Mouse (Mus musculus) kidney, embryonic 14.5 days (tissue): ENCODE data around the gene Cep295nl. TPM values are rescaled to one million over a fixed set of nuclear protein-coding genes. Genes with fewer than 3 reads are reported as not detected.

Experiments used
- ATAC-seq: fragments of 200-750 bp; cut with Nextera tagmentation; 2 replicates; pipeline ENCODE4 v1.8.0; 2017; ENCODE audit warnings: moderate number of reproducible peaks, mild to moderate bottlenecking, moderate TSS enrichment, moderate library complexity; ENCODE audit not compliant: low FRiP score, low TSS enrichment
- H3K27ac ChIP-seq: fragments of 300-500 bp; sonication (generic); 2 replicates; pipeline ENCODE4 v1.5.1; 2014; ENCODE audit warnings: low read depth, mild to moderate bottlenecking, low read length, moderate library complexity, mixed read lengths
- H3K27me3 ChIP-seq: fragments of 300-500 bp; sonication (generic); 2 replicates; pipeline ENCODE4 v1.6.1; 2014; ENCODE audit warnings: mild to moderate bottlenecking, low read length; ENCODE audit not compliant: control insufficient read depth, insufficient read depth
- H3K36me3 ChIP-seq: fragments of 300-500 bp; sonication (generic); 2 replicates; pipeline ENCODE4 v1.6.1; 2014; ENCODE audit warnings: low read length, mixed read lengths; ENCODE audit not compliant: control insufficient read depth, insufficient read depth
- H3K4me1 ChIP-seq: fragments of 300-500 bp; sonication (generic); 2 replicates; pipeline ENCODE4 v1.6.1; 2014; ENCODE audit warnings: low read length, mixed read lengths; ENCODE audit not compliant: control insufficient read depth, insufficient read depth
- H3K4me2 ChIP-seq: fragments of 300-500 bp; sonication (generic); replicated peaks from 2 replicates; pipeline ENCODE4 v1.6.1; 2014; ENCODE audit warnings: low read depth, mild to moderate bottlenecking, low read length
- H3K4me3 ChIP-seq: fragments of 300-500 bp; sonication (generic); 2 replicates; pipeline ENCODE4 v1.5.1; 2014; ENCODE audit warnings: mild to moderate bottlenecking, low read length
- H3K9ac ChIP-seq: fragments of 300-500 bp; sonication (generic); 2 replicates; pipeline ENCODE4 v1.6.1; 2014; ENCODE audit warnings: low read depth, mild to moderate bottlenecking, low read length, moderate library complexity
- H3K9me3 ChIP-seq: fragments of 300-500 bp; sonication (generic); 2 replicates; pipeline ENCODE4 v1.6.1; 2016; ENCODE audit warnings: low read length; ENCODE audit not compliant: control insufficient read depth
- WGBS: fragments of 180-500 bp; shearing (Covaris S2); extraction: QIAGEN DNeasy Blood & Tissue Kit; methylation state at CpG from one replicate; pipeline ENCODE4 v1.1.7; 2014; 5-methylcytosine and 5-hydroxymethylcytosine counted together
- polyA plus RNA-seq: library from polyadenylated mRNA; unstranded; fragments of >200 nt; fragmentation: Nextera tagmentation; extraction: Ambion mirVana; gene quantifications from 2 replicates; pipeline ENCODE4 v1.2.1, GENCODE M21; 2014

The Cep295nl gene
- polyA plus RNA-seq, 1 experiment from 2014 or later, result 0.42 TPM

- H3K36me3 ChIP-seq, result peaks cover 2% of the 10 kb centered on the region; the same call in 1 of the 2 replicates
- H3K9ac ChIP-seq, result no peak overlapping the region; the same call in 1 of the 2 replicates
- H3K27ac ChIP-seq, result peak overlapping the region; percentile 61; the same call in 1 of the 2 replicates
- WGBS, result 42% methylated on average over 3 of the region's 3 CpGs
- H3K27me3 ChIP-seq, result no peaks in the 10 kb centered on the region
- H3K4me1 ChIP-seq, result peaks cover 38% of the 10 kb centered on the region
- ATAC-seq, result no peak; the same call in 1 of the 2 replicates
- H3K9me3 ChIP-seq, result no peaks in the 10 kb centered on the region
- H3K4me3 ChIP-seq, result no peak overlapping the region
- H3K4me2 ChIP-seq, result no peak overlapping the region
Observed at GRCm38 (mm10) chr11:118348419-118348818, 6.1 kb upstream of the Cep295nl start.

DNA sequence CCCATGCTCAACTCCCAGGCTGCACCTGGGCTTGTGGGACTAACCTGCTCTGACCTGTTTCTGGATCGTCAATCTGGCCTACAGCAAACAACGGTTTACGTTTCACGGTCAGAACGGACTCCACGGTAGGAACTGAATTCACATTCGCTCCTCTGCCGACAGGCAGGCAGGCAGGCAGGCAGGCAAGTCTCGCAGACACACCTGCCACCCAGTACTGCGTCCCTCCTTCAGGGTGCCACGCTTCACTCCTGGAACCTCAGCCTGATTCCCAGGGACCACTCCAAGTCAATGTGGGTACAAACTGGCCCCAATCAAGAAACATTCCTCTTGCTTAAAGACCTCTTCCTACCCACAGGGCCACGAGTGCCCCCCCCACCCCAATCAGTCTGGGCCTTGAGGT lies 5.6 kb upstream of the Cep295nl start:
- H3K4me3 ChIP-seq, result no peak overlapping the region
- 63% methylated on average over 12 of the region's 12 CpGs for WGBS
- H3K4me2 ChIP-seq, result no peak overlapping the region
- no peak overlapping the region for H3K27ac ChIP-seq
- H3K9me3 ChIP-seq, result no peaks in the 10 kb centered on the region
- H3K27me3 ChIP-seq, result no peaks in the 10 kb centered on the region
- peaks cover 37% of the 10 kb centered on the region for H3K4me1 ChIP-seq
- ATAC-seq, result no peak
- no peak overlapping the region for H3K9ac ChIP-seq
- H3K36me3 ChIP-seq, result peaks cover 2% of the 10 kb centered on the region; the same call in 1 of the 2 replicates

GRCm38 (mm10) chr11:118347391-118347790 lies 5.1 kb upstream of the Cep295nl start:
- ATAC-seq, result no peak
- Histone ChIP-seq H3K27ac (no peak overlapping the region), H3K4me2 (no peak overlapping the region), H3K4me1 (peaks cover 42% of the 10 kb centered on the region), H3K4me3 (no peak overlapping the region), H3K9me3 (no peaks in the 10 kb centered on the region), H3K9ac (no peak overlapping the region), H3K27me3 (no peaks in the 10 kb centered on the region), H3K36me3 (peaks cover 2% of the 10 kb centered on the region; the same call in 1 of the 2 replicates)
- 91% methylated on average over 2 of the region's 2 CpGs for WGBS

DNA sequence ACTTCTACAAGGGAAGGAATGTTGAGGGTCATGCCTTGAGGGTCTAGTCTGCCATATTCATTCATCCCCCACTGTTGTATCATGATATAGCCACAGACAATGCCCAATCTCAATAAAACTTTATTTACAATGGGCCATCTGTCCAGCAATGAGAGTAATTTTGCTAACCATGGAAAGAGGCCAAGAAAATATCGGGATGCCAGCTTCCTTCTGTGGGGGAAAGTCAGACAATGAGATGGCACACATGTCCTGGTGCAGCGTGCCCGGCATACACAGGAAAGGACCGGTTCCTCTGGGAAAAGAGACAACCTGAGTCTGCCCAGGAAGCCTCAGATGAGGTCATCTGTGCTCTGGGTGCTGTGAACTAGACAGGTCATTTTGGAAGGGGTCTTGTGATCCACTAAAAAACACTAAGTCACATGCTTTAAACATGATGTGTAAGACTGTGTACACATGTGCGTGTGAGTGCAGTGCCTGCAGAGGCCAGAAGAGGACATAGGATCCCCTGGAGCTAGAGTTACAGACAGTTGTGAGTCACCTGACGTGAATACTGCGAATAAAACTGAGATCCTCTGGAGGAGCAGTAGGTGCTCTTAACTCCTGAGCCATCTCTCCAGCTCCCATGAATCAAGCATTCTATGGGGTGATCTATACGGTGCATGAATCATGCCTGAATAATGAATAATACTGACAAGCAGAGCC lies 4.2 kb upstream of the Cep295nl start:
- H3K4me2 ChIP-seq, result no peak overlapping the region
- no peaks in the 10 kb centered on the region for H3K36me3 ChIP-seq
- no peak overlapping the region for H3K9ac ChIP-seq
- no peak overlapping the region for H3K27ac ChIP-seq
- H3K4me1 ChIP-seq, result peaks cover 48% of the 10 kb centered on the region
- no peak for ATAC-seq
- no peaks in the 10 kb centered on the region for H3K27me3 ChIP-seq
- H3K4me3 ChIP-seq, result no peak overlapping the region
- 87% methylated on average over 8 of the region's 8 CpGs for WGBS
- no peaks in the 10 kb centered on the region for H3K9me3 ChIP-seq

GRCm38 (mm10) chr11:118345693-118346092 lies 3.4 kb upstream of the Cep295nl start:
- H3K36me3 ChIP-seq, result no peaks in the 10 kb centered on the region
- H3K27me3 ChIP-seq, result no peaks in the 10 kb centered on the region
- no peaks in the 10 kb centered on the region for H3K9me3 ChIP-seq
- H3K4me2 ChIP-seq, result no peak overlapping the region
- 65% methylated on average over 4 of the region's 4 CpGs for WGBS
- H3K9ac ChIP-seq, result no peak overlapping the region
- H3K4me3 ChIP-seq, result no peak overlapping the region
- no peak overlapping the region for H3K27ac ChIP-seq
- no peak for ATAC-seq
- H3K4me1 ChIP-seq, result peaks cover 51% of the 10 kb centered on the region

GRCm38 (mm10) chr11:118343629-118344028 lies 1.3 kb upstream of the Cep295nl start:
- no peak for ATAC-seq
- 70% methylated on average over 2 of the region's 2 CpGs for WGBS
- H3K4me1 ChIP-seq, result peaks cover 40% of the 10 kb centered on the region
- peaks cover 5% of the 10 kb centered on the region; the same call in 1 of the 2 replicates for H3K36me3 ChIP-seq
- no peak overlapping the region for H3K4me2 ChIP-seq
- no peaks in the 10 kb centered on the region for H3K9me3 ChIP-seq
- no peaks in the 10 kb centered on the region for H3K27me3 ChIP-seq
- H3K27ac ChIP-seq, result no peak overlapping the region
- H3K9ac ChIP-seq, result no peak overlapping the region
- no peak overlapping the region for H3K4me3 ChIP-seq

GRCm38 (mm10) chr11:118337491-118338168 lies 4.7 kb downstream of the Cep295nl start:
- Histone ChIP-seq H3K36me3 (peaks cover 14% of the 10 kb centered on the region), H3K9me3 (no peaks in the 10 kb centered on the region), H3K9ac (no peak overlapping the region), H3K4me1 (peaks cover 18% of the 10 kb centered on the region), H3K4me2 (no peak overlapping the region), H3K27ac (no peak overlapping the region), H3K27me3 (no peaks in the 10 kb centered on the region), H3K4me3 (no peak overlapping the region)
- no peak for ATAC-seq
- WGBS, result 62% methylated on average over 8 of the region's 8 CpGs

DNA sequence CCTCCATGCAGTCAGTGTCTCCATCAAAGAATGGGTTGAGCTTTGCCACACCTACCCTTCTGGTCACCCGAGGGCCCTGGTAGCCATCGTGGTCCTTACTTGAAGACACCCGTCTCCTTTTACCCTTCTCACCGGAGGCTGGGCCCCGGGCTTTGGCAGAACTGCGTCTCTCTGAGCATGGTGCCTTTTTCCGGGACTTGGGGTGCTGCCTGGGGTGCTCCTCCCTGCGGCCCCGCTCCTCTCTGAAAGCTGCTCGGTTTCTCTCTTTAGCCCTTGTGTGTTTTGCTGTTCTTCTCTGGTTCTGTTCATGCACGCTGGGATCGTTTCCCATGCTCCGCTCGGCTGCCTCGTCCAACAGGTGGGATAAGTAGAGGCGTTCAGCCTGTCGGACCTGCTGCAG lies 8.9 kb downstream of the Cep295nl start:
- ATAC-seq, result no peak

GRCm38 (mm10) chr11:118332376-118332775 lies 9.9 kb downstream of the Cep295nl start:
- H3K4me1 ChIP-seq, result peaks cover 2% of the 10 kb centered on the region; the same call in 1 of the 2 replicates
- whole genome bisulfite sequencing, result 88% methylated on average over 11 of the region's 11 CpGs
- H3K27ac ChIP-seq, result no peak overlapping the region
- H3K36me3 ChIP-seq, result peaks cover 16% of the 10 kb centered on the region
- no peak overlapping the region for H3K4me3 ChIP-seq
- no peaks in the 10 kb centered on the region for H3K27me3 ChIP-seq
- ATAC-seq, result no peak
- no peak overlapping the region for H3K4me2 ChIP-seq
- no peak overlapping the region for H3K9ac ChIP-seq
- H3K9me3 ChIP-seq, result no peaks in the 10 kb centered on the region

More for the DNA sequence above, 8.9 kb downstream of the Cep295nl start:
- Histone ChIP-seq H3K4me1 (0 out of 2 replicates have a peak, but pooled peaks cover 4% of the 10 kb centered on the region), H3K9ac (no peak overlapping the region), H3K27ac (no peak overlapping the region), H3K36me3 (peaks cover 16% of the 10 kb centered on the region), H3K4me2 (no peak overlapping the region), H3K4me3 (no peak overlapping the region), H3K27me3 (no peaks in the 10 kb centered on the region), H3K9me3 (no peaks in the 10 kb centered on the region)
- WGBS, result 72% methylated on average over 17 of the region's 17 CpGs
